7 mouse cellular contexts compared by ENCODE assay signal in genomic region chr19:10277759-10278158, GRCm38 (mm10). TPM values are rescaled to one million over a fixed set of nuclear protein-coding genes. Genes with fewer than 3 reads are reported as not detected.
DNase-seq lines count a peak whose midpoint lies in the region; ATAC-seq and TF ChIP-seq lines count a peak whose summit lies in the region.

No protein-coding gene starts in this region.

- 36% methylated on average over 5 of the region's 5 CpGs for WGBS in intestine, embryonic 14.5 days
- 54% methylated on average over 5 of the region's 5 CpGs for WGBS in lung, adult 2 months

- DNase-seq in ZHBTc4 (ENCODE audit: low read depth, low spot score): peak; percentile 77
- peak; percentile 69 for DNase-seq in intestine, embryonic 14.5 days (ENCODE audit: low spot score)
- DNase-seq in lung, adult 2 months: peak; percentile 75
- no peak for DNase-seq in cerebellum, postnatal 14 days
- no peak for DNase-seq in left cerebral cortex, adult 18-20 months (ENCODE audit: low spot score in 2 of 2)
- no peak for DNase-seq in layer of hippocampus, adult 9-10 months (ENCODE audit: low spot score)

- H3K4me3 ChIP-seq in E14TG2a.4 (replicated peaks; ENCODE audit: low read length): peak overlapping the region; percentile 73
- H3K4me3 ChIP-seq in intestine, embryonic 14.5 days (ENCODE audit: low read depth, low read length): no peak overlapping the region
- H3K4me3 ChIP-seq in lung, adult 2 months (replicated peaks; ENCODE audit: extremely low read depth, low read depth, low read length): no peak overlapping the region

- no peak for TF ChIP-seq CTCF in E14TG2a.4 (conservative IDR thresholded peaks at IDR 0.05; ENCODE audit: low read length)
- no peak for TF ChIP-seq CTCF in lung, adult 2 months (IDR thresholded peaks at IDR 0.05; ENCODE audit: insufficient read depth, low read length)

- peak overlapping the region; percentile 81 for H3K27ac ChIP-seq in intestine, embryonic 14.5 days (ENCODE audit: low read depth)

- peaks cover 77% of the 10 kb centered on the region for H3K4me1 ChIP-seq in E14TG2a.4 (replicated peaks; ENCODE audit: low read depth, low read length)
- peaks cover 46% of the 10 kb centered on the region for H3K4me1 ChIP-seq in intestine, embryonic 14.5 days (replicated peaks; ENCODE audit: control insufficient read depth, insufficient read depth, low read length)
- H3K4me1 ChIP-seq in lung, adult 2 months (ENCODE audit: control insufficient read depth, insufficient read depth, low read length): peaks cover 6% of the 10 kb centered on the region; the same call in 1 of the 2 replicates

- H3K27me3 ChIP-seq in E14TG2a.4 (ENCODE audit: insufficient read depth, low read length): peaks cover 36% of the 10 kb centered on the region
- H3K27me3 ChIP-seq in intestine, embryonic 14.5 days (replicated peaks; ENCODE audit: control insufficient read depth, insufficient read depth, low read length): no peaks in the 10 kb centered on the region

- no peaks in the 10 kb centered on the region for H3K36me3 ChIP-seq in E14TG2a.4 (ENCODE audit: insufficient read depth, low read length)
- no peaks in the 10 kb centered on the region for H3K36me3 ChIP-seq in intestine, embryonic 14.5 days (ENCODE audit: control insufficient read depth, insufficient read depth, low read length)

- H3K9me3 ChIP-seq in E14TG2a.4 (ENCODE audit: low read length): no peaks in the 10 kb centered on the region
- no peaks in the 10 kb centered on the region for H3K9me3 ChIP-seq in intestine, embryonic 14.5 days (ENCODE audit: control insufficient read depth, low read length)

- peak; percentile 81 for ATAC-seq in intestine, embryonic 14.5 days (replicated peaks; ENCODE audit: low FRiP score, low TSS enrichment, low read depth)

- H3K4me2 ChIP-seq in intestine, embryonic 14.5 days (ENCODE audit: low read length): peak overlapping the region; percentile 30

- TF ChIP-seq POLR2A in lung, adult 2 months (IDR thresholded peaks at IDR 0.05; ENCODE audit: borderline replicate concordance, extremely low read depth, low read depth, low read length): peak; percentile 33; the same call in 1 of the 2 replicates

- H3K9ac ChIP-seq in intestine, embryonic 14.5 days (ENCODE audit: low read length): peak overlapping the region; percentile 29

RNA-seq across cellular contexts. Expression of gene Dagla, which starts 26.9 kb away (rescaled TPM):
- 4.2 and 4.7 TPM in 2 replicates for polyA plus RNA-seq in intestine, embryonic 14.5 days (2014; fragmentation: Nextera tagmentation; extraction: Ambion mirVana)
- 15.3 TPM in 2 replicates for polyA plus RNA-seq in lung, adult 2 months (2012; rRNA removed)
- 10 to 100 TPM; 82.5 to 83.4 TPM for total RNA-seq in left cerebral cortex, adult 18-20 months (2021)

RNA-seq across cellular contexts. Expression of gene Myrf, which starts 37.2 kb away (rescaled TPM):
- polyA plus RNA-seq in intestine, embryonic 14.5 days (2014; fragmentation: Nextera tagmentation; extraction: Ambion mirVana): 26.0 and 26.3 TPM in 2 replicates
- 54.8 and 62.8 TPM in 2 replicates for polyA plus RNA-seq in lung, adult 2 months (2012; rRNA removed)
- total RNA-seq in left cerebral cortex, adult 18-20 months (2021): 10 to 100 TPM; 14.1 to 17.2 TPM

Comparison
In these comparisons a context has a peak if more than half of its experiments do, and no peak if none do; other contexts are left out.
1. DNase-seq: peak in ZHBTc4 (single experiment), intestine, embryonic 14.5 days (single experiment) and lung, adult 2 months (single experiment); none in cerebellum, postnatal 14 days (0 of 2), left cerebral cortex, adult 18-20 months (0 of 2) and layer of hippocampus, adult 9-10 months (single experiment).